Mouse (Mus musculus): ENCODE measurements at regions not wholly inside any gene's neighbourhood (a gene's known extent, or its start where the extent isn't known, plus 50 kb on each side); places are given as distances from the start of the nearest gene placed in this dataset.

- TF ChIP-seq MAX (IDR thresholded peaks at IDR 0.05) (no peak), CTCF (IDR thresholded peaks at IDR 0.05; ENCODE audit: control insufficient read depth, insufficient read depth, insufficient read length) (no peak)
These were observed 115.3 kb upstream of the Dock10 start for GRCm38 (mm10) chr1:80873596-80873995.
